Mouse (Mus musculus): Measurements from ENCODE around the gene Pparg. TPM values are rescaled to one million over a fixed set of nuclear protein-coding genes. Genes with fewer than 3 reads are reported as not detected.

Gene Pparg
- polyA plus RNA-seq (2012; rRNA removed): 0.07 and 0.31 TPM in 2 replicates

GRCm38 (mm10) chr6:115360776-115361605 is at the start of gene Pparg:
Gene Pparg (plus strand): TSS chr6:115360951.

Other genes starting within 250 kb of the Pparg start
- 4.0 and 4.8 TPM in 2 replicates for gene Syn2, start 226.0 kb upstream of the Pparg start, polyA plus RNA-seq (2012; rRNA removed)
- not detected in 2 replicates for gene Gm17482, start 133.6 kb upstream of the Pparg start, polyA plus RNA-seq (2012; rRNA removed)
- 0.06 and 0.11 TPM in 2 replicates for gene Timp4, start 108.7 kb upstream of the Pparg start, polyA plus RNA-seq (2012; rRNA removed)
- 12.9 and 16.7 TPM in 2 replicates for gene Tsen2, start 183.7 kb downstream of the Pparg start, polyA plus RNA-seq (2012; rRNA removed)
- 0.11 and 0.30 TPM in 2 replicates for gene Mkrn2os, start 231.6 kb downstream of the Pparg start, polyA plus RNA-seq (2012; rRNA removed)
- gene Mkrn2, start 241.0 kb downstream of the Pparg start, polyA plus RNA-seq (2012; rRNA removed): 12.2 and 20.2 TPM in 2 replicates